Mouse (Mus musculus): ENCODE measurements around the gene Olfr288.

DNA sequence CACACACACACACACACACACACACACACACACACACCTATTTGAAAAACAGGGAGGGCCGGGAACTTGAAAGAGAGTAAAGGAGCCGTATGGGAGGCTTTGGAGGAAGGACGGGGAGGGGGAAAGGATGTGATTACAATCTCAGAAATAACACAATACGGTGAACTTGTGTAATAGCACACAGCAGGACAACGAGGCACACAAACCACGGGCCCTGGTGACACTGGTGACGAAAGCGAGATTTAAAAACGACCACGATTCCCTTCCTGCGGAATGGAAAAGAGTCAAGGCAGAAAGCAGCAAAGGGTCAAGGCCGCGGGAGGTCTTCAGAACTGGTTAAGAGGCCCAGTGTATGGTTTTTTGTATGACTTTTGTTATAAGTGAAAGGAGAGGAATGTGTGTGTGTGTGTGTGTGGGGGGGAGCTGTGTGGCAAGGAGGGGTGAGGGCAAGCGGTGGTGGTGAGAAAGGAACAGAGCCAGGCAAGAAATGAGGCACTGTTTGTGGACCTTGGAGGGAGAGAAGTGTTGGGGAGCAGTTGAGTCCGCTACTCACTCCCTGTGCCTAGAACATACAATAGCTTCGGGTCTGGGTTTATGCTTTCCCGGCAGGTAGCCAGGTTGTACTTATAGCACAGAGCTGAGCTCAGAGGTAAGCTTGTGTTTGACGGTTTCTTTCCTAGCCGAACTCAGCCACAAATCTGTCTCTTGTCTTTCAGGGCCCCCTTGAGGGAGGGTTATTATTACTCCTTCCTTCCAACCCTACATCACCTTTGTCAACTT, 34.1 kb downstream of the Olfr288 start:
- no peak for TF ChIP-seq POLR2A (IDR thresholded peaks at IDR 0.05; ENCODE audit: extremely low read depth, insufficient read depth, low read length)
- no peak for TF ChIP-seq CTCF (IDR thresholded peaks at IDR 0.05; ENCODE audit: extremely low read depth, insufficient read depth, low read length)
